Mouse (Mus musculus) fibroblast of lung, adult 2 months (primary cell): ENCODE measurements at regions not wholly inside any gene's neighbourhood (a gene's known extent, or its start where the extent isn't known, plus 50 kb on each side); places are given as distances from the start of the nearest gene placed in this dataset.
A peak's percentile ranks its signal among the peaks of the same experiment; 100 is the strongest.

Experiments used
- DNase-seq: peaks from one replicate; pipeline ENCODE4 v3.0.0-alpha.2; 2011; ENCODE audit warnings: low read depth

DNA sequence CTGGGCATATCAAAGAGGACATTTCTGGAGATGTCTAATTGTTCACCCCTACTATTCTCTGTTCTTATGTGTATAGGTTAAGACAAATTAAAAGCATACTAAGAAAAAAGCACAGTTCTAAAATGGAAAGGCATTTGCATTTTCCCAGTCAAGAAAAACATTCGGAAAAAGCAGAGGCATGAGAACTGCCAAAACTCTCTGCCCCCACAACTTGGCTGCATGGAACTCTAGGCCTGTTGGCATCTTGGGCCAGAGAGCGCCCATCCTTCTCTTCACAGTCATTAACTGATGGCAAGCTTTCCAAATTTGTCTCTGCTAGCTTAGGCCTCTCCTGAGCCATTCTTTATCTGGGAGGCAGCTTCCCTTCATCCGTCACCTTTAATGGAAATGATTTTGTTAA lies 281.6 kb downstream of the Tex13c3 start:
- DNase-seq, result no peak

- no peak for DNase-seq
These were observed 312.1 kb downstream of the Tex13c3 start for GRCm38 (mm10) chrX:19168983-19169382.

DNA sequence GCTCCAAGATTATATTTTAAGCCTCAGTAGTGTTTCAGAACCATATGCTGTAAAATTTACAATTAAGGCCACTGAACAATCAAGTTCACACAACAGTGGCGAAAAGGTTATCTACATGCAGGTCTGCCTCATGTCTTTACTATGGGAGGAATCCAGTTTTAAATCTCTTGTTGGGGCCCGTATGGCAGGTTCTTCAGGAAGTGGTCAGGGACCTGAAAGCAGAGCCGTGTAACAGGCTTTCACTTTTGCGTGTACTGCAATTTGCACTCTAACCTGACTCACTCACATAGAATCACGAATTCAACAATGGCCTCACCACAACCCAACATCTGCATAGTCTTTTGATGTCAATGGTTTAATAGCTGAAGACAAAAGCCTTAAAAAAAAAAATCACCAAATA lies 312.6 kb downstream of the Tex13c3 start:
- no peak for DNase-seq

DNA sequence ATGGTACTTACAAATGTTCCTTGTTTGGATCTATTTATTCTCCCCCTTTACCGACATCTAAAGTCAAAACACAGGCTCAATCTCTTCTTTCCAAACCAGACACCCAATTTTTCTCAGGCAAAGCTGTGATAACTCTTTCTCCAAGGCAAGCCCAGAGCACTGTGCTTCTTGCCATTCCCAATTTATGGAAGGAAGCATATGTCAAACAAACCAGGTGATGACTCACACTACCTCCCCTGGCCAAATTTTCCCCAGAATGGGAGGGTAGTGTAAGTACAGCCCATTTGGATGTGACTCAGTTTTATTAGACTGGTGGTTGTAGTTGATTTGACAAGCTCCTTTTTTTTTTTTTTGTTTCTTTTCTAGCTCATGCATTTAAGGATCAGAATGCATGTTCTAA lies 313.0 kb downstream of the Tex13c3 start:
- no peak for DNase-seq

DNA sequence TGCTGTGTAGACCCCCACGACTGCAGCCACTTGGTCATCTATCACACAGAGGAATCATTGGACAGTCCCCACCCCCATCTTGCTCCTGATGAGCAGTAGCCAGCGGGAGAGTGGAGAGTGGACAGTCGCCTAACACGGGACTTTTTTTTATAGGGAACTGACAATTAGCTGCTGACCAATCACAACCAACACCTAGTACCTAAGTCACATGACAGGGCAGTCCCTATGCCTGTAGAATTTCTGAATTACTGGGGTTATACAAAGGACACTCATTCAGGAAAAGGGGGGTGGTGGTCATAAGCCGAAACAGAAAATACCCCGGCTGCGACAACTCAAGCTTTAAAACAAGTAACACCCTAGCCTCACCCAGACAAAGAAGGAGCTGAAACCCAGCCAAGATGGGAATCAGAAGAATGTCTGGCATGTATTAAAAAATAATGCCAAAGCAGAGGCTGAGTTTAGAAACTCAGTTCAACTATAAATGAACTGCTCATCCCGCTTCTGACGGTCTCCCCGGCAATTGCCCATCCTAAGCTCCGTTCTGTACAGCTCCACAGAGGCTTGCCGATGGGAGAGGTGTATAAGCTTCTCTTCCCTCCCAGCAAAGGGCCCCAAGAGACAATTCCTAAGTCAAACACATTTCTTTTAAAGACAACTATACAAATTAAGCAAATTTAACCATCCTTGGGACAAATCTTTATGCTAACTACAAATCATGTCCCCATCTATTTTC lies 313.8 kb downstream of the Tex13c3 start:
- DNase-seq, result no peak

GRCm38 (mm10) chrX:19165891-19166644 lies 315.1 kb downstream of the Tex13c3 start:
- no peak for DNase-seq

GRCm38 (mm10) chrX:19164151-19164550 lies 317.0 kb downstream of the Tex13c3 start:
- DNase-seq, result no peak

DNA sequence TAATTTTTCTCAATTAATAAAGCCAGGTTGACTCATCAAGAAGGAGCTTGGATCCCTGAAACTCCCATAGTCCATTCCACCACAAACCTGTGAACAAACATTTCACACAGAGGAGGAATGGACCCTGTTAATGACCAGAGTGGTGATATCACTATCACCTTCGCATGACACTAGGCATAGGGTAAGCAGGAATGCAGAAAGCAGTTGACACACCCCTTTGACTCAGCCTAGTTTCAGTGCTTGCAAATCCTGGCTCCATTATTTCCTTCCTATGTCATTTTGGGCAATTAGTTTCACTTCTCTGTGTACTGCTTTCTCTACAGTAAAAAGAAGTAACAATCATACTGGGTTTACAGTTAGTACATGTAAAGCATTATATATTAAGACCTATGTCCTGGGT lies 318.2 kb downstream of the Tex13c3 start:
- DNase-seq, result no peak

GRCm38 (mm10) chrX:19162351-19162750 lies 318.8 kb downstream of the Tex13c3 start:
- no peak for DNase-seq

DNA sequence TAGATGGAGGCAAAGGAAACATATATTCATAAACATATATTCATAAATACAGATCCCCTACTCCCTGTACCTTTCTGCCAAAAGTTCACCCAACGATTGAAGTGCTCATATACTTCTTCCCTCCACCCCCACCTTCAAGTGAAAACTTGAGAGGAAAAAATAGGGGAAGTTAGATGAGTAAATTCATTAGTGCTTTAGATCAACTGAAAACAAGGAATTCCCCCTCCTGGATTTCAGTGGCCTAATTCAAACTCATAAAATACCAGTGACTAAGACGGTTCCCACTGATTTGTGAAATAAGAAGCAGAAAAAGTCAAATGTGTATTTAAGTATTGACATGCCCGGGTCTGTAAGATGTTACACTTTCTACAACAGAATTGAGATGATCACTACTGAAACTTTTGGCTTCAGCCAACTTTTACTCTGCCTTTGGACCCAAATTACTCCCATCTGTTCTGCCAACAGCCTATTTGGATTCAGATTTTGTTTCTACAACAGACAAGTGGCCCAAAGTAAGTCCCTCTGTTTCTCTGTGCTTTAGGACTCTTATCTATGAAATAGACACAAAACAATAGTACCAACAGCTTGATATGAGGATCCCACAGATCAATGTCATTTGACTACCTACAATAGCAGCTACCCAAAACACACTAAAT lies 320.7 kb downstream of the Tex13c3 start:
- DNase-seq, result no peak

DNA sequence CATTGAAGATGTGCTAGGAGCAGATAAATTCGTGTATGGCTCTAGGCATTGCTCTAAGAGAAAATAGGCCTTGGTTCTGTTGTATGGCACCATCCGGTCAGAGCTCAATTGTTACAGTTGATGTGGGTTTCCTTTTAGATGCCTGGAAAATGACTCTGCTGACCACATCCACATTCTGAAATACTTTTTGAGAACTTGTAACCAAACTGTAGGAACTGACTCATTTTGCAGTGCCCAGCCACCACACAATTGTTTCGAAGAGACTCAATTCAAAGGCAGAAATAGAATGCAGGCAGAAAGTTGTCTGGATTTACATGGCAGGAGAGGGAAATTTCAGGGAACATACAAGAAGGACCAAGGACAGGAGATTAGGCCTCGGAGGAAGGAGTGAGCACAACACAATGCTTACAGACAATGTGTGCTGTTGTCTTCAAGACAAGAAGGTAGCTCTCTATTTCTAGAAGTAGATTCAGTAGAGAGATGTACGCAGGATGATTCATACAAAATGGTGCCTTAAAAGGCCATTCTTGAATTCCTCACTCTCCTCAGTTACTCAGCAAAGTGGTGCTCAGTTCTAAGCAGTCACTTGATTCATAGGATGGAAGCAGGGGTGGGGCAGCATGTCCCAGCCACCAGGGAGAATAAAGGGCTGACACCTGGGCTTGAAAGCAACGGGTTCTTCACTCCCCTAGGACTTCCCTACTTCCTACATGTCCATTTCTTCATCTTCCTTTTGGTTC lies 323.5 kb downstream of the Tex13c3 start:
- peak; percentile 40 for DNase-seq

DNA sequence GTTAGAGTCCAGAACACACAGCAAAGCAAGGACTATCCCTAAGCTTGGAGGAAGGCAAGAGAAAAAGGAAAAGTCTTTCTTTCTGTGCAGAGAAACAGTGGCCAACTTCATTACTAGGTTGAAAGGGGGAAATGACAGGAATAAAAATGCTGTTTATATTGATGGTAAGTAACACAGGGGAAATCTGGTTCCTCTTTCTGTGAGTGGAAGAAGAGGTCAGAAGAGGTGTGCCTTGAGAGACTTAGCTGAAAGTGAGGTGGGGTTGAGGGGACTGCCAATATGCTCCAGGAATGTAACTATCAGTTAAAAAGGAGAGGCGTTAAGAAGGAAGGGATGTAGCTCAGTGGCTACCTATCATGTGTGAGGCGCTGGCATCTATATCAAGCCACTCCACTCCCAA lies 327.5 kb downstream of the Tex13c3 start:
- DNase-seq, result no peak

GRCm38 (mm10) chrX:19152170-19152861 lies 328.8 kb downstream of the Tex13c3 start:
- no peak for DNase-seq

GRCm38 (mm10) chrX:19150606-19151005 lies 330.5 kb downstream of the Tex13c3 start:
- no peak for DNase-seq

DNA sequence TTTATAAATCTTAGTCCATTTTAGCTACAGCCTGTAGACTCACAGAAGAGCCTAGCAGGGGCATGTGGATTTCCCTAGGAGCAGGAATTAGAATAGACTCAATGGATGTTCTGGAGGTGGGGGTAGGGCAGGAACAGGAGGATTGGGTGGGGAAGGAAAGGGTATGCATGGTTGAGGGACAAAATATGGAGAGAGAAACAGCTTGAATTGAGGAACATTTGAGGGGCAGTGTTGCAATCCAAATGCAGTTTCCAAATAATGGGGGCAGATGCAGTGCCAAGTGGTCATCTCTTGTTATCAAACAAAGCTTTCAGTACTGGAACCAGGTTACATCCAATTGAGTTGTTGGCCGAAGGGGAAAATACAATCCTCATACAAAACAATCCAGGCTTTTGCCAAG lies 332.4 kb downstream of the Tex13c3 start:
- DNase-seq, result no peak

DNA sequence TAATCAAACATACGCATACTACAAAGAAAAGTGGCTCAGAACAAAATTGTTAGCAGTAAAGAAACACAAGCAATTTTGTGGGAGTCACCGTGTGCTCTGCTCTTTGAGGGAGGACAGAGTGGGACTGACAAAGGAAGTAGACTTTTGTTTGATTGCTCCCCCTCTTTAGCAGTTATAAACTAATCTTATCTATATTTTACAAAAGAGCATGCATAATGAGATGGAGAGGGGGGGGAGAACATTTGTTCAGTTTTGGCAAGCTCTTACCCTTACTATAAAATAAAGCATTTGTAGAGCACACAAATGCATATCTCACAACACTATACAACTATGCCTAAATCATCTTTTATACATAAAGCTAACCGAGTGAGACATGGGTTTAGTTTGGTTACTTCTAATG lies 332.9 kb downstream of the Tex13c3 start:
- no peak for DNase-seq

GRCm38 (mm10) chrX:19112753-19113152 lies 368.4 kb downstream of the Tex13c3 start:
- no peak for DNase-seq

DNA sequence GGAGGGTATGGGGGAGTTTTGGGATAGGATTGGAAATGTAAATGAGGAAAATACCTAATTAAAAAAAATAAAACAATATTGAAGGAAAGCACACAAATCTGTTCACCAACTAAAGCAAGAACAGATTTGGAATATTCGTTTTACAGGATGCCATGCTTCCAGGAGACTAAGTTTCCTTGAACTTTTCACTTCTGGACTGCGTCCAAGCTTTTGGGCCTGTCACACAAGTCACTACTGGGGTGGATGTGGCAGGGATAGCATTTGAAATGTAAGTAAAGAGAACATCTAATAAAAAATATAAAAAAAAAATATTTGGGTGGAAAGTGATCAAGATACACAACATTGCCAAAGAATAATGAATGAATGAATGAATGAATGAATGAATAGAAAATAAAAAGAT lies 378.2 kb downstream of the Tex13c3 start:
- DNase-seq, result no peak

- no peak for DNase-seq
These were observed 385.2 kb downstream of the Tex13c3 start for GRCm38 (mm10) chrX:19095960-19096359.

DNA sequence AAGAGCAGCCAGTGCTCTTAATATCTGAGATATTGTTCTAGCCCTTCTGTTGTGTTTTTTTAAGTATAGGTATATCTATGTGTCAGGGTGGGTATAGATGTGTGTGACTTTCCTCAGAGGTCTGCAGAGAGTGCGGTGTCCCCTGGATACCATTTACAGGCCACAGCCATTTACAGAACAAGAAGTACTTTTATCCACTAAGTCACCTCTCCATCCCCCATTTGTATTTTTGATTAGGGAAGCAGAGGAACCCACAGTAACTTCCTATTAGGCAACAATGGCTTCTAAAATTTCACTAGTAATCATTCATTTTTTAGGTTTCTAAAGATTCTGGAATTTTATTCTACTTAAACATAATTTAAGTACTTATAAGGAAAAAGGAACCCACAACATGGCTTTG lies 396.7 kb downstream of the Tex13c3 start:
- DNase-seq, result no peak

DNA sequence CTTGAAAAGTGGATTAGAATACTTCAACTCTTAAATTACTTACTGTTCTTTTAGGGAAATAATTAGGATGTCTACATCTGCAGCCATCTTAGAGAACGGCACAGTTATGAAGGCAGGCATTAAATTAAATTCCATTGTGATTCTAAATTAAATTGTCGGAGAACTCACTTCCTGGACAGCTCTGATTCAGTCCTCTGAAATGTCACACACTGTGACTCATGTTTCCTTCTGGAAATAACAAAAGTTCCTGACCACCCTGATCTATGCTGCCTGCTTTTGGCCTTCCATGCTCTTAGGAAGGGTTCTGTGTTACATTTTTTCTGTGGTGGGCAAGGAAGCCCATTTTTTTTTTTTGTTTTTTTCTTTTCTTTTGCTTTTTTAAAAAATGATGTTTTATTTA lies 401.1 kb downstream of the Tex13c3 start:
- DNase-seq, result no peak
